Mouse (Mus musculus) MEL (cell line): ENCODE results near the gene Rasl2-9.

Experiments
- E2F4 ChIP-seq: IDR thresholded peaks from 2 replicates; pipeline ENCODE4 v1.6.1; 2011; ENCODE audit warnings: low read depth, low read length, improper control_type of control experiment, borderline replicate concordance
- MAZ ChIP-seq: IDR thresholded peaks from 2 replicates; pipeline ENCODE4 v1.6.1; 2012; ENCODE audit warnings: low read depth, mild to moderate bottlenecking, inconsistent platforms, low read length, improper control_type of control experiment
- POLR2A ChIP-seq, 2 experiments: IDR thresholded peaks; 2 replicates each; pipeline ENCODE4 v1.6.1; 2011 to 2012; ENCODE audit warnings: low read length in 2 of 2, mild to moderate bottlenecking in 2 of 2, control low read depth in 1 of 2, improper control_type of control experiment in 1 of 2, low read depth in 1 of 2, moderate library complexity in 1 of 2; ENCODE audit not compliant: control insufficient read depth in 1 of 2, insufficient read depth in 1 of 2, poor library complexity in 1 of 2
- USF1 ChIP-seq: IDR thresholded peaks from 2 replicates; pipeline ENCODE4 v1.6.1; 2014; ENCODE audit warnings: low read depth, mild to moderate bottlenecking, inconsistent platforms, low read length, improper control_type of control experiment, moderate library complexity

DNA sequence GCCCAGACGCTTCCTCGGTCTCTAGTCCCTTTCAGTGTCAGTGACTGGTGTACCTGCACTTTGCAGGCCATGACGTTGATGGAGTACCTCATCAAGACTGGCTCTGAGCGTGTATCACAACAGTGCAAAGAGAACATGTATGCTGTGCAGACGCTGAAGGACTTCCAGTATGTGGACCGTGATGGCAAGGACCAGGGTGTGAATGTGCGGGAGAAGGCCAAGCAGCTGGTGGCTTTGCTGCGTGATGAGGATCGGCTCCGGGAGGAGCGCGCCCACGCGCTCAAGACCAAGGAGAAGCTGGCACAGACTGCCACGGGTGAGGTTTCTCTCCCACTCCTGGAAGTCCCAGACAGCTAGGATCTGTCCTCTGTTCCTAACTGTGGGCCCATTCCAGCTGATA lies 35.9 kb downstream of the Rasl2-9 start:
- TF ChIP-seq E2F4, result no peak
- TF ChIP-seq POLR2A (IDR thresholded peaks at IDR 0.05; ENCODE audit: control insufficient read depth in 1 of 2, insufficient read depth in 1 of 2, low read depth in 1 of 2, low read length in 2 of 2, poor library complexity in 1 of 2), result no peak
- no peak for TF ChIP-seq MAZ
- no peak for TF ChIP-seq USF1
